Mouse (Mus musculus) liver, embryonic 14.5 days (tissue): ENCODE results near the gene Gm13030.

ENCODE experiments used
- CTCF ChIP-seq: IDR thresholded peaks from 2 replicates; pipeline ENCODE4 v1.5.1; 2016; ENCODE audit warnings: antibody characterized with exemption, low read depth, control low read depth
- EP300 ChIP-seq: IDR thresholded peaks from 2 replicates; pipeline ENCODE4 v1.6.1; 2016; ENCODE audit warnings: antibody characterized with exemption, low read depth

GRCm38 (mm10) chr4:138841386-138841785 is 32.4 kb downstream of the Gm13030 start:
- TF ChIP-seq CTCF (no peak), EP300 (no peak)
